Mouse (Mus musculus) heart, embryonic 12.5 days (tissue): Measurements from ENCODE around the gene Jun. TPM values are rescaled to one million over a fixed set of nuclear protein-coding genes. Genes with fewer than 3 reads are reported as not detected.

ENCODE experiments used
- ATAC-seq: fragments of 200-750 bp; cut with Nextera tagmentation; 2 replicates; pipeline ENCODE4 v1.8.0; 2017; ENCODE audit warnings: moderate TSS enrichment, moderate library complexity; ENCODE audit not compliant: insufficient number of reproducible peaks, low FRiP score
- H3K27ac ChIP-seq: fragments of 300-500 bp; sonication (generic); 2 replicates; pipeline ENCODE4 v1.5.1; 2016; ENCODE audit warnings: mild to moderate bottlenecking, moderate library complexity; ENCODE audit not compliant: poor library complexity, severe bottlenecking
- H3K27me3 ChIP-seq: fragments of 300-500 bp; sonication (generic); replicated peaks from 2 replicates; pipeline ENCODE4 v1.6.1; 2016; ENCODE audit warnings: mild to moderate bottlenecking, moderate library complexity
- H3K36me3 ChIP-seq: fragments of 300-500 bp; sonication (generic); 2 replicates; pipeline ENCODE4 v1.6.1; 2016; ENCODE audit warnings: mild to moderate bottlenecking, moderate library complexity
- H3K4me1 ChIP-seq: fragments of 300-500 bp; sonication (generic); replicated peaks from 2 replicates; pipeline ENCODE4 v1.6.1; 2016; ENCODE audit warnings: mild to moderate bottlenecking
- H3K4me2 ChIP-seq: fragments of 300-500 bp; sonication (generic); 2 replicates; pipeline ENCODE4 v1.6.1; 2016; ENCODE audit warnings: mild to moderate bottlenecking, moderate library complexity
- H3K4me3 ChIP-seq: fragments of 300-500 bp; sonication (generic); 2 replicates; pipeline ENCODE4 v1.5.1; 2016; ENCODE audit warnings: mild to moderate bottlenecking
- H3K9ac ChIP-seq: fragments of 300-500 bp; sonication (generic); 2 replicates; pipeline ENCODE4 v1.6.1; 2016; ENCODE audit warnings: mild to moderate bottlenecking, moderate library complexity
- H3K9me3 ChIP-seq: fragments of 300-500 bp; sonication (generic); replicated peaks from 2 replicates; pipeline ENCODE4 v1.6.1; 2016; ENCODE audit warnings: mild to moderate bottlenecking, moderate library complexity
- WGBS: fragments of 180-500 bp; shearing (Covaris S2); methylation state at CpG from one replicate; pipeline ENCODE4 v1.1.7; 2016; 5-methylcytosine and 5-hydroxymethylcytosine counted together
- polyA plus RNA-seq: library from polyadenylated mRNA; unstranded; fragments of >200 nt; fragmentation: Nextera tagmentation; extraction: Ambion mirVana; gene quantifications from 2 replicates; pipeline ENCODE4 v1.2.1, GENCODE M21; 2016

Gene Jun
- 95.0 and 95.1 TPM in 2 replicates for polyA plus RNA-seq

DNA sequence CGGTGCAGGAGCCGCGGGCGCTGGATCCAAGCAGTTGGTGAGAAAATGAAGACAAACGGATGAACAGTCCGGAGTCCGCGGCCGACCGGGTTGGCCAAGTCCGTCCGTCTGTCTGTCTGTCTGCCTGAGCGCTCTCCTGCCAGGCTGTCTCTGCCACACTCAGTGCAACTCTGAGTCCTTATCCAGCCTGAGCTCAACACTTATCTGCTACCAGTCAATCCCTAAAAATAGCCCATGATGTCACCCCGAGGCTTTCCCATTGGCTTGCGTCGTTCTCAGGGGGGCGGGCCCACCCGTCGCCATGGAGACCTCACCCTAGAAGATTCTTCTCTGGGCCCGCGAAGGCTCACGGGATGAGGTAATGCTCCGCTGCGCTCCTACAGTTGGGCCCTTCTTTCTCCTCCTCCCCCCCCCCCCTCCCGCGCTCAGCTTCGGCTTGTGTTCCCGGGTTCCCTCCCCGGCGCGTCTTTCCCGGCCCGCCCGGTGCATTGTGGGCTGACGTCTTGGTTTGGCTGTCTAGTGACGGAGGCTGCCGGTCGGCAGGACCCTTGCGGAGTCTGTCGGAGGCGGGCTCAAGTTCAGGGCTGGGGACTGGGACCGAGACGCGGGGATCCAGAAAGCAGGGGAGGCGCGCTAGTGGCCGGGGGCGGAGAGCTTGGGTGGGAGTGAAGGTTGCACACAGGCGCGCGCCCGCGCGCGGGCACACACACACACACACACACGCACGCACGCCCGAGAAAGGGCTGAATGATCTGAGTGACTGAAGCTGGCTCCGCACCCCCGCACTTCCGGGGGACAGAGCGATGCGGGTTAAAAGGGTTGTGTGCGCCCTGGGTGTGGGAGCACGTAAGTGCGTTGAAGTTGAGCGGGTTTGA lies at the start of gene Jun:
Jun (minus strand) TSS at position 198 of the 875 bp plus-strand sequence.
- WGBS, result 1% methylated on average over 67 of the region's 68 CpGs
- peak within 1 kb of the TSS; percentile 99 for H3K9ac ChIP-seq
- H3K9me3 ChIP-seq, result no peaks in the 10 kb centered on the region
- H3K27me3 ChIP-seq, result no peaks in the 10 kb centered on the region
- ATAC-seq, result peak; percentile 94
- peak within 1 kb of the TSS; percentile 100 for H3K27ac ChIP-seq
- peaks cover 14% of the 10 kb centered on the region for H3K4me1 ChIP-seq
- H3K4me3 ChIP-seq, result peak within 1 kb of the TSS; percentile 95
- H3K4me2 ChIP-seq, result peak within 1 kb of the TSS; percentile 85
- H3K36me3 ChIP-seq, result no peaks in the 10 kb centered on the region

DNA sequence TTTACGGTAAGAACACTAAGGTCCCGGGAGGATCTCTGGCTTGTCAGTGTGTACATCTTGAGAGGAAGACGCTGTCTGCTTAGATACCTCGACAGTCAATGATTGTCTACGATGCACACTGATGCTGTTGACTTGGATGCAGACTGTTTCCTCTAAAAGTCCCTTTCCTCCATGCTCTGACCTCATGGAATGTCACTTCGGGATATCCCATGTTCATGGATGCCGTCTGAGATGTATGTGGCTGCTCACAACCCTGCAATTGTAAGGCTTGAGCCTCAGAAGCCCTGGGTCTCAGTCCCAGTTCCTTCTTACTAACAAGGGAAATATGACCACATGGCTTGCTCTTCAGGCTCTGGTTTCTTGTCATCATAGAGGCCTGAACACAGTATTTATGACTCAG lies 49.7 kb upstream of the Jun start:
- Histone ChIP-seq H3K4me1 (peaks cover 20% of the 10 kb centered on the region), H3K4me3 (no peak overlapping the region), H3K36me3 (no peaks in the 10 kb centered on the region), H3K4me2 (no peak overlapping the region), H3K9me3 (peaks cover 7% of the 10 kb centered on the region; the same call in 1 of the 2 replicates), H3K27me3 (no peaks in the 10 kb centered on the region), H3K27ac (no peak overlapping the region), H3K9ac (no peak overlapping the region)
- ATAC-seq, result no peak
- 85% methylated on average over 7 of the region's 7 CpGs for WGBS

DNA sequence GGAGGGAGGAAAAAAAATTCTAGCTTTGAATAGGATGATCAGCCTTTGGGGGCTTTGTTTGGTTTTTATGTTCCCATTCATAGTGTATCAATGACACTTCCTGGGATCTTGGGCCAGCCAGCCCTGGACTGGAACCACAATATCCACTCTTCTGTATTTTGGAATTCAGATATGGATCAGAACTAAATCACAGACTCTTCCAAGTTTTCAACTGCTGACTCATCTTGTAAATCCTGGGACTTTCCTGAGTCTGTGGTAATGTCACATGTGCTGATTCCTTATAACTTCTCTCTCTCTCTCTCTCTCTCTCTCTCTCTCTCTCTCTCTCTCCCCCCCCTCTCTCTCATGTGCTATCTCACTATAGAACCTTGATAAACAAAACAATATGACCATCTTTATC lies 48.7 kb upstream of the Jun start:
- ATAC-seq, result no peak
- H3K9me3 ChIP-seq, result peaks cover 7% of the 10 kb centered on the region; the same call in 1 of the 2 replicates
- no peak overlapping the region for H3K4me3 ChIP-seq
- no peak overlapping the region for H3K27ac ChIP-seq
- no peaks in the 10 kb centered on the region for H3K27me3 ChIP-seq
- H3K4me2 ChIP-seq, result no peak overlapping the region
- H3K36me3 ChIP-seq, result no peaks in the 10 kb centered on the region
- H3K4me1 ChIP-seq, result peaks cover 12% of the 10 kb centered on the region
- H3K9ac ChIP-seq, result no peak overlapping the region

DNA sequence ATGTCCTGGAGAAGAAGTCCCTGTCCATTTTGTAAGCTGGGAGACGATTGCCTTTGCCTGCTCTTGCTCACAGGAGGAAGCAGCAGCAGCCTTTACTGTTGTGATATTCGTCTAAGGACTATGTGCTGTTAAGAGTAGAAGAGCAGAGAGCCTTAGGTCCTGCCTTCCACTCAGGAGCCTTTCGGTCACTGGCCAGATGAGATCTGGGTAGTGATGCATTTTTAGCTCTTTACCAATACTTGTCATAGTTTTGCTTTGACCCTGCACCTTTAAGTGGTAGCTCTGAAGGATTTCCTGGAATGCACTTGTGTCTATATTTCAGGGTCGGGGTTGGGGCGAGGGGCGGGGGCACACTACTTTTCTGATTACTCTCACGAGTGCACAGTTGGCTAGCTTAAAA lies 47.4 kb upstream of the Jun start:
- H3K36me3 ChIP-seq, result no peaks in the 10 kb centered on the region
- no peak overlapping the region for H3K4me3 ChIP-seq
- H3K4me2 ChIP-seq, result no peak overlapping the region
- H3K9ac ChIP-seq, result no peak overlapping the region
- ATAC-seq, result no peak
- no peaks in the 10 kb centered on the region for H3K27me3 ChIP-seq
- peaks cover 7% of the 10 kb centered on the region; the same call in 1 of the 2 replicates for H3K9me3 ChIP-seq
- no peak overlapping the region for H3K27ac ChIP-seq
- peaks cover 10% of the 10 kb centered on the region; the same call in 1 of the 2 replicates for H3K4me1 ChIP-seq
- 43% methylated on average over 7 of the region's 7 CpGs for WGBS

DNA sequence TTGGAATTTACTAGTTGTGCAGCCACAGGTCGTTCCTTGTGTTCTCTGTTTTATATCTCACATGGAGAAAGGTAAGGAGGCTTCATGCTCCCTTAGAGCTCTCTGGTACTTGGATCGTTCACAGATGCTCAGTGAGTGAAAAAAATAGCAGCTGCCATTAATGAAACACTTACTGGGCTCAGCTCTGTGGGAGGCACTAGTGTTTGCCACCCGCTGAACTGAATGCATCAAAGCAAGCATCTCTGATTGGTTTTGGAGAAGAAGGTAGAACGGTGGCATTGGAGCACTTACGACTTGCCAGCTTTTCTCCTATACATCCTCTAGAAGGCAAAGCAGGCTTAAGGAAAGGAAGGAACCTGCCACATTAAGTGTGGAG lies 46.7 kb upstream of the Jun start:
- Histone ChIP-seq H3K27me3 (no peaks in the 10 kb centered on the region), H3K27ac (no peak overlapping the region), H3K9ac (no peak overlapping the region), H3K4me1 (peaks cover 14% of the 10 kb centered on the region), H3K4me2 (no peak overlapping the region), H3K4me3 (no peak overlapping the region), H3K9me3 (peaks cover 7% of the 10 kb centered on the region; the same call in 1 of the 2 replicates), H3K36me3 (no peaks in the 10 kb centered on the region)
- WGBS, result 64% methylated on average over 5 of the region's 5 CpGs
- ATAC-seq, result no peak

DNA sequence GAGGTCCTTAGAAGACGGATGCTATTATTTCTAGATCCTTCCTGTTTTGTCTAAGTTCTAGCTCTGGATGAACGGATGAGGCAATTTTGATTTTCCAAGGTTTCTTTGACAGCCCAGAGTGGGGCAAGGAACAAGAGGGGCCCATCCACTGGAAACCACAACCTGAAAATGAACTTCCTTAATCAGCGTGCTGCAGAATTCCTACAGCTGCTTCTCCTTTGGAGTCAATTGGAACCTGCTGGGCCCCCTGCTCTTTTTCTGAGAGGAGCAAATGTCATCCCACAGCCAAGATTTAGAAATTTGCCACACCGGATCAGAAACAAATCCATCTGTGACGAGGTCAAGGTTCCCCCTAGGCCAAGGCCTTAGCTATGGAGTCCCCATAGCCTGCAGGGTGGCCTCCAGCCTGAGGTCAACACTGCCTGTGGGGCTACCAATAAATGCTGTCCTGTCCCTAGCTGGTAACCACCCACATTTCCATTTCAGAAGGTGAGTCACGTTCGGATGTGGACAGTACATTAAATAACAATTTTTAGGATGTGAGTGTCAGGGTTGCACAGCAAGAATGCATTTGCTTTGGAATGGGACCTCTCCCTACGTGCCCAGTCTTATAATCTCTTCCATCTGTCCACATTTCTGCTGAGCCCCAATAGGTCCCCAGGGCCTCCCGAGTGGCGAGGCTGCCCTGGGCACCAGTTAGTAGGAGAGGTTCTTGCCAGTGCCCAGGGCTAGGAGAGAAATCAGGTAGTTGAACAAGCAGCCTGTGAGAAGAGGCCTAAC lies 46.1 kb upstream of the Jun start:
- WGBS, result 74% methylated on average over 10 of the region's 10 CpGs
- Histone ChIP-seq H3K27ac (no peak overlapping the region), H3K9me3 (peaks cover 7% of the 10 kb centered on the region; the same call in 1 of the 2 replicates), H3K36me3 (no peaks in the 10 kb centered on the region), H3K9ac (no peak overlapping the region), H3K4me1 (peaks cover 18% of the 10 kb centered on the region), H3K27me3 (no peaks in the 10 kb centered on the region), H3K4me3 (no peak overlapping the region), H3K4me2 (no peak overlapping the region)
- ATAC-seq, result no peak

DNA sequence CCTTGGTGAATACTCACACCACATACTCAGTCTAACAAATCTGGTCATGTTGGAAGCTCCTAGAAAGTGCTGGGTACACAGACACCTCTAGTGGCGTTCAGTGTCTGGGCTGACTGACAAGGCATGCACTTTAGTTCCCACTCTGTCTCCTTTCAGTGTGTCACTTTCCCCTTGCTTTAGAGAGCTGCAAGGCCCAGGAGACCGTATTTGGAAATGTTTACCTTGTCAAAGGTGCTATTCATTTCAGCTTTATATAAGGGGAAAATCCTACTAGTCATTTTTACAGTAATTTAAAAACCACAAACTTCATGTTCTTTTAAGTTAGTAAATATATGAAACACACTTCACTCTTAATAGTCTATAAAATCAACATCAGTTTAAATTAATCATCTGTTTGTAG lies 44.7 kb upstream of the Jun start:
- Histone ChIP-seq H3K9me3 (peaks cover 2% of the 10 kb centered on the region; the same call in 1 of the 2 replicates), H3K4me1 (peaks cover 18% of the 10 kb centered on the region), H3K36me3 (no peaks in the 10 kb centered on the region), H3K9ac (no peak overlapping the region), H3K4me3 (no peak overlapping the region), H3K27ac (no peak overlapping the region), H3K27me3 (no peaks in the 10 kb centered on the region), H3K4me2 (no peak overlapping the region)
- 52% methylated on average over 2 of the region's 2 CpGs for WGBS
- ATAC-seq, result no peak

DNA sequence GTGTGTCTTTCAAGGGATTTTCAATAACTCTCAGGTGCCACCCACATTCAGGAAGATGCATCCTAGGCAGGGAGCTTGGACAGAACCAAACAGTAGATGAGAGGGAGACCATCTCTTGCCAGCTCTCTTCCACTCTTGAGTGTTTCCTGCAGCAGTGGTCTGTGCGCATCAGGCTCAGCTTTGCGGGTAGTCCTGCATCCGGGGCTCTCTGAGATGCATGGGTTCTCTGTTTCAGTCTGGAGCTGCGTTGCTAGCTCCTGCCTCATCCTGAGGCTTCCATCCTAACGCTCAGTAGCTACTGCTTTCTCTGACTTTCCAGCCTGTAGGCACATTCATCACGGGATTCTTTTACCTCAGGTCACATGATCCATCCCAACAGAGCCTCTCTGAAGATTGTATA lies 43.9 kb upstream of the Jun start:
- Histone ChIP-seq H3K4me3 (no peak overlapping the region), H3K27ac (no peak overlapping the region), H3K9ac (no peak overlapping the region), H3K4me2 (no peak overlapping the region), H3K4me1 (peaks cover 18% of the 10 kb centered on the region), H3K27me3 (no peaks in the 10 kb centered on the region), H3K9me3 (no peaks in the 10 kb centered on the region), H3K36me3 (no peaks in the 10 kb centered on the region)
- 83% methylated on average over 6 of the region's 6 CpGs for WGBS
- ATAC-seq, result no peak

DNA sequence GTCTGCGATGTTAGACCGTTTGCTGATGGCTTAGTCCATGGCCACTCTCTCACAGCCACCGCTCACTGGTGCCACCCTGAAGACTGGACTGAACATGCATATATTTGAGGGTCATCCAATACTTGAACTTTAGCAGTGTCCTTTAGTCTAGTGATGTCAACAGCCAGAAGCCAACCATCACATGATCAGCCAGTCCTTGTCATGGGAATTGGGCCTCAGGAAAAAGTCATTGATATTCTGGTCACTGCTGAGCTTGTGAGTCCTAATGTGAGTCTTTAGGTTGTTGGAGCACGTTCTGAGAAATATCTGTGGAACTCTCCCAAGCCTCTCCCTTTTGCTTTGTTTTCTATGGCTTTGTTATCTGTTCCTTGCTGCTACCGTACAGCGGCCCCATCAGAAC lies 43.3 kb upstream of the Jun start:
- Histone ChIP-seq H3K9me3 (no peaks in the 10 kb centered on the region), H3K4me1 (peaks cover 18% of the 10 kb centered on the region), H3K9ac (no peak overlapping the region), H3K27ac (no peak overlapping the region), H3K27me3 (no peaks in the 10 kb centered on the region), H3K36me3 (no peaks in the 10 kb centered on the region), H3K4me3 (no peak overlapping the region), H3K4me2 (no peak overlapping the region)
- 84% methylated on average over 6 of the region's 6 CpGs for WGBS
- ATAC-seq, result no peak

DNA sequence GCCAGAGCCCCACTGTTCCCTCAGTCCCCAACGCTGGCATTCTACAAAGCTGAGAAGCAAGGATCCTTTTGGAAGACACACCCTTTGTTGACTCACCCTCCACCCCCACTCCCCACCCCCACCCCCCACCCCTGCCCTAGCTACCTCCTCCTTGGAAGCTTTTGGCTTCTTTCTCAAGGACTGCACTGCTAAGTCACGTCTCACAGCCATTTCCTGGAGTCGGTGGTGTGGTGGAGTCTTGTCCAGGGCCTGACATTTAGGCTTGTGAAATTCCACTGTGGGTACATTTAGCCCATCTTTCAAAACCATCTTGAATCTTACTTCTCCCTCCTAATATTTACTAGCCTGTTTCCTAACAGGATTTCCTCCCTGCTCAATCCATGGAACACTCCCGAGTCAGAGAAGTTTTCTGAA lies 42.7 kb upstream of the Jun start:
- peaks cover 15% of the 10 kb centered on the region for H3K4me1 ChIP-seq
- H3K27ac ChIP-seq, result no peak overlapping the region
- no peak overlapping the region for H3K9ac ChIP-seq
- H3K4me3 ChIP-seq, result no peak overlapping the region
- no peak overlapping the region for H3K4me2 ChIP-seq
- WGBS, result 37% methylated on average over 4 of the region's 4 CpGs
- no peaks in the 10 kb centered on the region for H3K27me3 ChIP-seq
- H3K9me3 ChIP-seq, result no peaks in the 10 kb centered on the region
- no peak for ATAC-seq
- H3K36me3 ChIP-seq, result no peaks in the 10 kb centered on the region

DNA sequence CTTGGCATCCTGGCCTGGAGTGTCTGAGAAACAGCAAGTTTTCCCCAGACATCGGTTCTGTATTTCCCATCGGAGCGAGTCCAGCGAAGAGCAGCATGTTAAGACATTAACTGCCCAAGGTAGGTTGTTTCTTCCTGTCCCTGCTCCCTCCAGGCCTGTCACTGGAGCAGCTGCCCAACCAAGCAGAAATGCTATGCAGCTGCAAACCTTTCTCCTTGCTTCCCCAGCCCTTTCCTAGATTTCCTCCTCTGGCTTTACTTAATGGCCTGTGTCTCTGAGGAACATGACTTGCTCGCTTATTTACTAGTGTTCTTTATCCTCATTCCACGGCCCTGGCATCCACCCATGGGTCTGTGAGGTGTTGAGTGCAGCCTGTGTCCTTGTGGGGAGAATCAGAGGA lies 41.6 kb upstream of the Jun start:
- Histone ChIP-seq H3K9me3 (no peaks in the 10 kb centered on the region), H3K36me3 (no peaks in the 10 kb centered on the region), H3K4me1 (peaks cover 12% of the 10 kb centered on the region), H3K27me3 (no peaks in the 10 kb centered on the region), H3K27ac (no peak overlapping the region), H3K4me3 (no peak overlapping the region), H3K4me2 (no peak overlapping the region), H3K9ac (no peak overlapping the region)
- 73% methylated on average over 6 of the region's 6 CpGs for WGBS
- ATAC-seq, result no peak
